Mouse (Mus musculus) spleen, adult 12 weeks (tissue): ENCODE data around the gene Bmp6.

ENCODE experiments used
- DNase-seq: peaks from one replicate; pipeline ENCODE4 v3.0.0; 2022; ENCODE audit warnings: low spot score

Bmp6 gene

DNA sequence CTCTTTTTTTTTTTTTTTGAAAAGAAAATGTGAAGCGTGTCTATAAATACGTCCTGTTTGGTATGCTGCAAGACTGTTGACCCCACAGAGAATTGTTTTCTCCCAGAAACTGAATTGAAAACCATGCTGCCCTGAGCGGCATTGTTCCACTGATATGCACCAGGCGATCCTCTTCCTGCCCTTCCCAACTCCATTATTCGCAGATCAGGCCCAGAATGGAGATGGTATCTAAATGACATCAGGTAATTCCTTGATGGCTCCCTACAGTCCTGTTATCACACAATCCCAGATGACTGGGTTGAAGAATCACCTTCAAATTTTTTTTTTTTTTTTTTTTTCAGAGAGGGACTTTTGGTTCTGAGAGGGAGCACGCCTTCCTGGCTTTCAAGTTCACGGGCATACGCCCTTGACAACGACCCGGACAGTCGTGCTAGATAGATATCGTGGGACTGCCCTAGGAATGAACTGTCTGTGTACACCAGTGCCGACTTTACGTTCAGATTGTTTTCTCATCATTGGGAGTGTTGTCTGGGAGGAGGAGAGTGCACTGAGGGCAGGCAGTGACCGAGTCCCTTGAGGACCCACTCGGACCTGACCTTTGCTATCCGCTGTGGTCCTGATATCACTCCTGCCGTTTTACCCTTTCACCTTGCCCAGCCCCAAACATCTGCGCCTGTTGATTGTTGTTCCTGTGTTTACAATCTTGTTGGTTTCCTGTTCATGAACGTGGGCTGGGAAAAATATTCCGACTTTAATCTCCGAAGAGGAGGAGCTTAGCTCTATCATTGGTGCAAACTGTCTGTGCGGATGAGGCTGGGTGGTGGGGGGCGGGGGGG, 8.7 kb downstream of the Bmp6 start:
- no peak for DNase-seq

DNA sequence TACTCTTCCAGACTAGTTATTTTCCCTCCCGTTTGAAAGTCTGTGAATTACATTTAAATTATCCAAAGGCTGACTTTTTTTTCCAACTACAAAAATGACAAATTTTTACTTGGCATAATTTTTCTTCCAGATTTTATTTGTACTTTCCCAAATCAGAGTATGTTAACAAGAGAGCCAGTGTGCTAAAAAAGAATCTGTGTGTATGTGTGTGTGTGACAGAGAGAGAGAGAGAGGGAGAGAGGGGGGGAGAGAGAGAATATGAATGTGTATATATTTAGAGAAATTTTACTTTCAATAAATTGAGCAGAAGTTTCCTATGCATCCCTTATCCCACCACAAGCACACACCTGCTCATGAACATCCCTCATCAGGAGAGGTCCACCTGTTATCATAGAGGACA, 9.4 kb downstream of the Bmp6 start:
- DNase-seq: no peak

DNA sequence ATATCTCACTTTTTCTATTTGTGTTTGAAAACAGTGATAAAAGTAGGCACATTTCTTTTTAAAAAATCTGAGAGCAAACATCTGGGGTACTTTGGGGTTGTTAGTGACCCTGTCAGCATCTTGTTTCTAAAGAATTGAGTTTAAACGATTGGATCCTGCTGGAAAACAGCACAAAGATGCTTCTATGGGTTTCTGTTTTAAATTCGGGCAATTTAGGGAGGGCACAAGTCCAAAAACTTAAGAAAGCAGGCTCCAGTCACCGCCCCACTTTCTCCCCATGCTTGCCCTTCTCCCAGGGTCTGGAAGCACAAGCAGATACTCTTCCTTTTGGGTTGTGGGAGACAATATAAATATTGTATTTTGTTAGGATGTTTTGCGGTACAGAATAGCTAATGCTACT, 14.1 kb downstream of the Bmp6 start:
- DNase-seq: no peak

DNA sequence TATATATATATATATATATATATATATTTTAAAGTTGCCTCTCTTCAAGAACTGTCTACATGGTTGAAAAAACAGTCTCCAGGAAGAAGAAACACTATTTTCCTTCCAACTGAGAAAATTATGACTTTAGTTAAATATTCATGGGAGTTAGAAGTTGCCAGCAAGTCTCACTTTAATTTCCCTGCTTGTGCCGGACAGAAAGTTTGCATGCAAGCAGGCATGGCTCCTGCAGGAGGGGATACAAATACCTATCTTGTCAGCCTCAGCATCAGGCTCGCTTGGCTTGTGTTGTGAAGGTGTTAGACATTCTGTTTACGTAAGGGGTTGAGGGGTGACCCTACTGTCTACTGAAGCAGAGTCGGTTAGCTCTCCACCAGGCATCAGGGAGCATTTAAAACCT, 17.8 kb downstream of the Bmp6 start:
- DNase-seq: no peak

DNA sequence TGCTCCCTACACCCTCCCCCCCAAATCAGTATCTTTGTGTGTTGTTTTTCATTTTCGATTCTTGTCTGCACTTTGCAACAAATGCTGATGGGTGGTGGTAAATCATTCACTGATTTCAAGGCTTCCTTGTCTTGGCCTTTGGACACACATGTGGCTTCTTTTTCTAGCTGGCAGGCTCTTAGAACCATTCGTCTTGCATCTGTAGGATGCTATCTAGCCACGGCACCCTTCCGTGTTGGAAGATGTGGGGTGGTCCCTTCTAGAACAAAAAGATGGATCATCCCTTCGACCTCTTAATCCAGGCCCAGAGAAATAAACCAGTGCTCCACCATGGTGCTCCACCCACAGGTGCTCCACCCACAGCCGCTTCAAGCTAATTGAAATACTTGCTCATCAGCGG, 19.0 kb downstream of the Bmp6 start:
- no peak for DNase-seq

DNA sequence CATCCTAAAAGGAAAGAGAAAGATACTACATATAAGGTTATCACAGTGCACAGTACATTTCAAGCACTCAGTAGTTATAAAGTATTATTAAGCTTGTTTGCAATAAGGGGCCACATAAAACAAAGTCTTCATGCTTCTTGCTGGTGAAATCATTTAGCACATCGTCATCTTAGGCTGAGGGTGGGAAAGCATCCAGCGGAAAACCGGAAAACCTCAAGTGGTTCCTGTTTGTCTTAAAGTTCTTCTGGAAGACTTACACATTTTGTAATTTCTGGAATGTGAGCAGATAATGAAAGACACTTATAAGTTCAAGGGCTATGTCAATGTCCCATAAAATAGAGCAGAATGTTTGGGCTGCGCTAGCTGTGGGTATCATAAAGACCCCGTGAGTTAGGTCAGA, 24.7 kb downstream of the Bmp6 start:
- DNase-seq: no peak

DNA sequence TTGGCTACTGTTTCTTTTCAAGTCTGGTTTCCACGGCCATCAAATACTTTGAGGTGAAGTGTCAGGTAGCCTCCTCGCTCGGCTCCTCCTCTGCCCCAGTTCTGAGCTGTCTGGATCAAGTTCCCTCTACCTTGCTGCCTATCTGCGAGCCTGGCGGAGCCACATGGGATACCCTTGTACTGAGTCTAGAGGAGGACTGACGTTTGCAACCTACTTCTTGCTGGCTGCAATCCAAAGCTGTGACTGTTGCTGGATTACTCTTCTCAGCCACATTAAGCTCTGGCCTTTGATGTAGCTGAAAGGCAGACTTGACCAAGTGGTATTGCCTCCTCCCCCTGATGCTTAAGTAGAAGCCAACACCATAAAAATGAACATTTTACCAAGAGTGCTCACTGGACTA, 31.2 kb downstream of the Bmp6 start:
- DNase-seq: no peak

DNA sequence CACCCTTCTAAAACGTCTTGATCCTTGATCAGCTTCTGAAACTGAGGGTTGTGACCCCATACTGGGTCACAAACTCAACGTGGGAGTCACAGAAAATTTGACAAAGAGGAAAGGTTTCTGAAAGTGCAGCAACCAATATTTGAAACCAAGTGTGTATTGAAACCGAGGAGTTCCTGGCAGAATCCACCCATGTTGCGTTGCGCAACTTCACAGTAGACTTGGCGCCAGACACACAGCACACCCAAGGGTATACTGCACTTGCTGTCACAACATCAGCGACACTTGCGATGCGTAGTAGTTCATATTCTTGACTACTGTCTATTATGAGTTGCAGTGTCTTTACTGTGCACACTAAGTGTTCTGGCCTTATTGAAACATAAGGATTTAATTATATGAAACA, 32.4 kb downstream of the Bmp6 start:
- DNase-seq: no peak

DNA sequence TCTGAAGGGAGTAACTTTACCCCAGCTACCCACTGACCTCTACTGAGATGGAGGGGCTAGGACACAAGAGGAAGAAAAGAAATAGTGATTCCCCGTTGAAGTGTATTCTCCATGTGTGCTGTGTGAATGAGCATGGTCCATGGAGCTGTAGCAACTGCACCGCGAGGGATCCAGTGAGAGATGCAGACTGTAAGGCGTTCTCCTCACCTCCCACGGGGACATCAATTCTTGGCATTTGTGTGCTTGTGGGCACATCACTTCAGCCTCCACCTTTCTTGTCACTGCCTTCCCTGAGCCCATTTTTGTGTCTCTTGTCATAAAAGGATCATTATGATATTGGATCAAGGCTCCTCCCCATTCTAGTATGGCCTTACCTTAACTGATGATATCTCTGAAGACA, 34.9 kb downstream of the Bmp6 start:
- DNase-seq: no peak

DNA sequence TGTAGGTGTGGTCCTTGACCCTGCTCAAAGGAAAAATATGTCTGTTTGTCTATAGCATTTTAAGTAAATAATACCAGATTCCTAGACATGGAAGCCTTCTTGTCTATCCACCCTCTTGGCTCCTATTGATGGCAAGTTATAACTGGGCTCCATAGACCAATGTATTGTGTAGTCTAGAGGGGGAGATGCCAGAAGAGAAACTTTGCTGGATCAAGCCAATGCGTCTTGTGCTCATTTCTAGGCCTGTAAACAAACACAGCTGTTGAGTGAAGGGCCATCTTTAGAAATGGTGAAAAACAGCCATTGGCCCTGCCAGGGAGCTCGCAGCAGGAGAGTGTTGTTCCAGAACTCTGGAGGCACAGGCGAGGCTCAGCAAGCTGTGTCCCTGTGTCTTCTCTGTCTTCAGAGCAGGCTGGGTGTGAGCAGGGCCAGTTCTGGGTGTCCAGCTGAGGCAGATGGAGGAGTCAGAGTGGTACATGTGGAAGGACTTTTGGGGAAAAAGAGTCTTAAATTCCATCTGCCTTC, 41.2 kb downstream of the Bmp6 start:
- no peak for DNase-seq

DNA sequence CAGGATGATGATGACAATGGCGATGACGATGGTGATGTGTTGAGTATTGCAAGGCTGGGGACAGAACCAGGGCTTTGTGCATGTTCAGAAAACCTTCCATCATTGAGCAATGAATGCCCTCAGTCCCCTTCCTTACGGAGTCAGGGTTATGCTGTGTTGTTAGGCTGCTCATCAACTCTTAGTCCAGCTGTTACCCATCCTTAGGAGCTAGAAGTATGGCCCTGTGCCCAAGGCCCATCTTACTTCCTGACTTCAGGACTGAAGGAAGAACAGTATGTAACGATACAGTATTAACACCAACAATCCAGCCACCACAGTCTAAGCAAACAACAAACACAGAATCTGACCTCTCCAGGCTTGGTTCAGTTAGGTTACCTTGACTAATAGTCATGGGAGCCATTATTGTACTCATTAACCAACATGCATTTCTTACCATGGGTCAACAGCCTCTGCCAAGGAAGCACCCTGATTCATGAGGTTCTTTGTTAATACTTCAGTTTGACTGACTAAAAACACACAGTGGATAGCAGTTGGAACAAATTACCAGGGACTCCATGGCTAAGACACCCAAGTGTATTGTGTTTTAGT, 42.6 kb downstream of the Bmp6 start:
- DNase-seq: no peak

DNA sequence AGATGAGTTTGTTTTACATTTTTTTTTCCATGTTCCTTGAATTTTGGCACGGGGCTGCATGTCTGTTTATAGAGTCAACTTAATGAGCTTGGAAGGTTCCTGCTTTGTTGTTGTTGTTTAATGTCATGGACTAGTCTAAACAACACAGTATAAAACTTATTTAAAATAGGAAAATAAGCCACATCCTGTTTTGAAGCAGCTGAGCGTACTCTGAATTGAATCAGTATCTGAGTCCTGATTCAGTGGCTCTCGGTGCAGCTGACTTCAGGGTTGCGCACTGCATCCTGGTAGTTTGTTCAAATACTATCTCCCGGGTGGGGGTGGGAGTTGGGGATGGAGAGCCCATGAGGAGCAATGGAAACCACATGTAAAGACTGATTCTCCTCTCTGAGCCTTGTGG, 48.5 kb downstream of the Bmp6 start:
- DNase-seq: no peak

DNA sequence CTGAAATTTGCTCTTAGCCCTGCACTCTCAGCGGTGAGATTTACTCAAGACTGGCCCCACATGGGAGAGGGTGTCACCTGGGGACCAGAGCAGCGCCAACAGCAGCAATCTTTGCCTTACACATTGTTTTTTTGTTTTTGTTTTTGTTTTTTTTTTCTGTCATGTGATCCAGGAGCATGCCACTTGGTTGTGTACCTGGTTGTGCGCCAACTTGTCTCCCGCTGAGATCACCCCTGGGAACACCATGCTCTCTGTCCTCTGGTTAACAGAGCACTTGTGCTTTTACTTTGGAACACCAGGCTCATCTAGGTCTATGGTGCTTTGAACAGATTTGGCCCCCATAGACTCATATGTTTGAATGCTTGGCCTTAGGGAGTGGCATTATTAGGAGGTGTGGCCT, 50.1 kb downstream of the Bmp6 start:
- no peak for DNase-seq

DNA sequence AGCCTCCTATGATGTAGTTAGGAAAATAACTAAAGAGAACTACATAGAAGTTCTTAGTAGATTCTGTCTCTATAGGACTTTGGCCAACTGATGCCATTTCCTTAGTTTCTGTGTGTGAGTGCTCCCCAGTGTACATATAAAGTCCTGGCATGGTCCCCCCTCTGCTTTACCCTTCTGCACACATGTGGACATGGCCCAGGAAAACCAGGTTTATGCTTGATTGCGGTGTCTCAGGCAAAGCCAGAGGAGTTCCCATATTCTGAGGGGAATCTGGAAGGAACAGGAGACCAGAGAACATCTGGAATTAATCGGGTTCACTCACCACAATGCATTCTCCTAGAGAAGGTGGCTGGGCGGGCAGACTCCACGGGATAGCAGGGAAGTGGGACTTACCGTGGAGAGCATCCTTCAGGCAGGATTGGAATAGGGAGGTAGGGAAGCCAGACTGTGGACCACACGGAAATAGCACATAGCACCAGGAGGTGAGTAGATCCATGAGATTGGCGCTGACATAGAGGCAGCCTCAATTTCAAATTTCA, 52.2 kb downstream of the Bmp6 start:
- DNase-seq: no peak

DNA sequence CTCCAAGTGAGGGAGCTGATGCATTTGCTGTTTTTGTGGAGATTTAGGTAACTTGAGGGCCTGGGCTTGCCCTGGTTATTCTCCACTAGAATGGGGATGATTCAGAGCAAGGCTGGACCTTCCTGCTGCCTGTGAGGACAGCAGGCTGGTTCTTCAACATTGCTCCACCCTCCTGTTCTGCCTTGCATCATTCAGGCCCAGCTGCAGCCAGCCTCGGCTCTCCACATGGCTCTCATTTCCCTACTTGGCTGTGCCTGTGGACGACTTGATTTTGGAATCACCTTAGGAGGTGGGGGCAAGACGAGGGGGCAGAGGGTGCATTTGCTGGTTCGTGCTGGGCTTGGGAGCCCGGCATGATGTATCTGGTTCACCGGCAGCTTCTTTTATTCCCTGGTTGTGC, 53.8 kb downstream of the Bmp6 start:
- no peak for DNase-seq

DNA sequence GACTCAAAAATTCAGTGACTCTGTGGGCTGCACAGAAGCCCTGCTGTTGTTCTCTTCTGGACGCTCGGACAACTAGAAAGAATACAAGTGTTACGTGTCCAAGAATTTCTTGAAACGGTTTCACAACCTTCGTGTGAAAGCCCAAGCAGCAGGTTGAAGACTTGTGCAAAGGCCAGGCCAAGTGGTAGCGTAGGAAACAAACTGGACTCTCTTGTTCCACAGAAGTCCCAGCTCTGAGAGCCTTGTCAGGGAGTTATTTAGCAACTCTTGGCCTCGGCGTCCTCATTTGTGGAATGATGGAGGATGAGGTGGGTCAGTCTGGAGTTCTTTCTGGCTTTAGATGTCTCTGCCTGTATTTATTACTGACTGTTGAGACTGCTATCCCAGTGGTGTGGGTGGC, 55.8 kb downstream of the Bmp6 start:
- no peak for DNase-seq

DNA sequence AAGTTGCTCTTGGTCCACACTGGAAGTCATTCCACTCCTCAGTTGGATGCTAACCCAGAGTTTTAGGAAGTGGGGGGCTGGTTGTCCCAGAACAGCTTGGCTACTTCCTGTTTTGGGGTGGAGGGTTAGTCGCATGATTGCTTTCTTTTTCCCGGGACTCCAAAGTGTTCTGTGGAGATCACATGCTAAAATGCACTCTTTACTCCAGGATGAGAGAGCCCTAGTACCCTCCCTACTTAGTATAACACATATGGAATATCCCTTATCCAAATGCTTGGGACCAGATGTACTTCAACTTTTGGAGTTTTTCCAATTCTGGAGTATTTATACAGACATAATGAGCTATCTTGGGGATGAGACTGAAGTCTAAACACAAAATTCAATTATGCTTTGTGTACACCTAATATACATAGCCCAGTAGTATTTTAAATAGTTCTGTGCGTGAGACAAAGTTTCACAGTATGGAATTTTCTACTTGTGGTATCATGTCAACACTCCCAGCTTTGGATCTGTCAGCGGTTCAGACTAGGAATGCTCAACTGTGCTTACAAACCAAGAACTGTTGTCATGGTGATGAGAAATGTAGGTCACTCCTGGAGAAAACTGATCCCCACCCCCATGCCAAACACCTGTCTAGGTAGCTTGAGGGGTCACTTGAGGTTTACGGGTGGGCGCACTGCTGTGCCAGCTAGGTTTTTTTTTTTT, 62.9 kb downstream of the Bmp6 start:
- no peak for DNase-seq

DNA sequence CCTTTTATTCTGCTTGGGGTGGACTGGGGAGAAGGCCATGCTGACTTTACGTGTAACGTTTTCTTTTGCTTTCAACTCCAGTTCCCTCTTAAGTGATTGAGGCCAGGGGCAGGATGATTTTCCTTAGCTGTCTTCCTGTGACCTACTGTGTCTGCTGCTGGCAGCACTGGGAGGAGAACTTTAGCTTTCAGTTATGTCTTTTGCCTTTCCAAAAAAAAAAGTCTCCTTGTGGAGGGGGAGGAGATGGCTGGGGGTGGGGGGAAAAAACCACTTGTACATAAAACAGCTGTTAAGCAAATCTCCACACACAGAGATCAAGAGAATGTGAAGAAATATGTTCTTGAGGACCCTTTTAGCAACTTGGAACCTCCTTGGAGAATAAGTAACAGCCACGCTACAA, 63.7 kb downstream of the Bmp6 start:
- no peak for DNase-seq

DNA sequence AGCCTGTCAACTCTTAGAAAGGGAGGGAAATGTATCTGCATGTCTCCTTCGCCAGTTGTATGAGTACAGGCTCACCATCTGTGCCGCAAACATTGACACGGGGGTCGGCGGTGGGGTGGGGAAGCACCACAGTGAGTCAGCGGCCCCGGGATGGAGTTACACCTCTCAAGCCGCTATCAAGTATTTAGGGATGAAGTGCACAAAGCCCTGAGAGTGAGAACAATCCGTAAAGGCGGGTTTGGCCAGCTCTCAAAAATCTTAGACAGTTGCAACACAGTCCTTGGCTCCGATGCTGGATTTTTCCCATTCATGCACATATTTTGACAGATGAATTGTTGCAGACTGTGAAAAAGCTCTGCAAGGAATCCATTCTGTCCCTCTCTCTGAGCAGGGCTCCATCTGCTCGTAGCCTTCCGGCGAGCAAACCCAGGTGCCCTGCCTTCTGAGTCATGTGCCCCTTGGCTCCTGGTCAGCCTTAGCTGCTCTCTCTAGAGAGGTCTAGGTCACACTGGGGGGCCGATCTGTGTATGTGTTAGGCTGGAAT, 65.5 kb downstream of the Bmp6 start:
- DNase-seq: no peak

DNA sequence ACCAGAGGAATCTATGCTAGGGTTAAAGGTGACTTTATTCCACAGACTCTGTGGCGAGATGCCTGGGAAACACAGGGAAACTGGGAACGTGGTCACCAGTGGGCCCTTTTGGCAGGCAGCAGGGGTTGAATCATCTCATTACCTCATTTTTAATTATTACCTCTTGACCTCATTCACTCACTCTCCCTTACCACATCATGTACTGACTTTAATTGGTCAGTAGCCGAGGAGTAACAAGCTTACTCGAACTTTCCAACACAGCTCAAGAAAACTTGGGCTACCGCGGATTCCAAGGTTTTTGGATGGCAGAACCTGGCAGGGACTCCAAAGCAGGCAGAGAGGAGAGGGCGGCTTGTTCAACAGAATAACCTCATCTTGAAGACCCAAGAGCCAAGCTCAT, 74.9 kb downstream of the Bmp6 start:
- DNase-seq: no peak

DNA sequence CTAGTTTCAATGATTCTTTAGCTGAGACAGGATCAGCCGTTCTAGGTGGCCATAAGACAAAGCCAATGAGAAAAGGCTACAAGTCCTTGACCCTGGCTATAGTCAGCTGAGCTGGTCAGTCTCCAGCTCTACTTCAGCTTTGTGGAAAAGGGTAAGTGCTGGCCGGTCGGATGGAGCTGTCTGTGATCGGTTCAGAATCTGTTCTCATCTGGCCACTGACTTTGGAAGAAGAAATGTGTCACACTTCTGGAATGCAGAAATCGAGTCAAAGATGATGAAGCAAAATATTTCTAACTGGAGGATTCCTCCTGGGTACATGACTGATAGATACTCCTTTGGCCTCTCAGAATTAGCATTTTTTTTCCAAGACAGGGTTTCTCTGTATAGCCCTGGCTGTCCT, 77.6 kb downstream of the Bmp6 start:
- no peak for DNase-seq

DNA sequence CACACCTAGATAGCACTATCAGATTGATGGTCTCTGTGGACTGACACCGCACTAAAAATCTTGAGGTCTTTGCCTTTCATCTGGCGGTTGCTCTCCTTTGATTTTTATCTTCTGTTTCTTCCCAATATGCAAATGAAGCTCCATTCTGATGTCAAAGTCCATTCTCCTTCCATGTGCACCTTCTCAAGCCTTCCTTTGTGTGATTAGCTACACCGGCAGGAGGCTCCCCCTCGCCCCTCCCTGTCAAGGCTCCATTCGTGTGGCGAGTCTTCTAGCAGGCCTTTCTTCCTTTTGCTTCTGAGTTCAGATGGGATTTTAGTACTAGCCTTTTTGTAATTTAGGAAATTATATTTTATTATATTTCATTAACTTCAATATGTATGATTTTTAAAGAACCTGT, 80.4 kb downstream of the Bmp6 start:
- no peak for DNase-seq

DNA sequence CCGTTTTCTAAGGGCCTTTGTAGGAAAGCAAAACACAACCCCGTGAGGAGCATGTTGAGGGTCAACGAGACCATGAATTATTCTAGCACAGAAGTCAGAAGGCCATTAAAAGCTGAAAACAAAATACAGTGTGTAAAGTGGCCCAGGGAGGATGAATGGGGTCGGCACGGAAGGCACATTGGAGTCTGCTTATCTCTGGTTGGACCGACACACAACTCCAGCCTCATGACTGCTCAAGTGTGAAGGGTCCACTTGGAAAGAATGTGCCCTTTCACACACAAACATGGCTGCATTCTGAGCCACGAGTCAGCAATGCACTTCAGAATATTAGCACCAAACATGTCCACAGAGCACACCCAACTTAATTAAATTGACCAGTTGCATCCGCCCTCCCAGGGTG, 84.8 kb downstream of the Bmp6 start:
- no peak for DNase-seq
